Mouse (Mus musculus) stomach, postnatal 0 days (tissue): Measurements from ENCODE around the gene Dgat2. TPM values are rescaled to one million over a fixed set of nuclear protein-coding genes. Genes with fewer than 3 reads are reported as not detected.

ENCODE experiments used
- ATAC-seq: fragments of 200-750 bp; cut with Nextera tagmentation; 2 replicates; pipeline ENCODE4 v1.8.0; 2017; ENCODE audit not compliant: low FRiP score, low TSS enrichment
- DNase-seq: peaks from one replicate; pipeline ENCODE4 v3.0.0-alpha.2; 2016; ENCODE audit warnings: low spot score
- H3K27ac ChIP-seq: fragments of 300-500 bp; sonication (generic); replicated peaks from 2 replicates; pipeline ENCODE4 v1.5.1; 2014; ENCODE audit warnings: mild to moderate bottlenecking, control low read depth
- H3K27me3 ChIP-seq: fragments of 300-500 bp; sonication (generic); 2 replicates; pipeline ENCODE4 v1.6.1; 2014; ENCODE audit warnings: low read length; ENCODE audit not compliant: control insufficient read depth, insufficient read depth
- H3K36me3 ChIP-seq: fragments of 300-500 bp; sonication (generic); 2 replicates; pipeline ENCODE4 v1.6.1; 2014; ENCODE audit warnings: low read length, mixed read lengths; ENCODE audit not compliant: control insufficient read depth, insufficient read depth
- H3K4me1 ChIP-seq: fragments of 300-500 bp; sonication (generic); replicated peaks from 2 replicates; pipeline ENCODE4 v1.6.1; 2014; ENCODE audit warnings: antibody characterized with exemption; ENCODE audit not compliant: control insufficient read depth, insufficient read depth
- H3K4me2 ChIP-seq: fragments of 300-500 bp; sonication (generic); replicated peaks from 2 replicates; pipeline ENCODE4 v1.6.1; 2014; ENCODE audit warnings: low read depth, mild to moderate bottlenecking, control low read depth, moderate library complexity
- H3K4me3 ChIP-seq: fragments of 300-500 bp; sonication (generic); 2 replicates; pipeline ENCODE4 v1.5.1; 2014; ENCODE audit warnings: low read depth, low read length, control low read depth
- H3K9ac ChIP-seq: fragments of 300-500 bp; sonication (generic); 2 replicates; pipeline ENCODE4 v1.6.1; 2014; ENCODE audit warnings: mild to moderate bottlenecking, low read length, control low read depth, mixed read lengths
- H3K9me3 ChIP-seq: fragments of 300-500 bp; sonication (generic); 2 replicates; pipeline ENCODE4 v1.6.1; 2016; ENCODE audit warnings: low read length; ENCODE audit not compliant: control insufficient read depth
- CTCF ChIP-seq: IDR thresholded peaks from 2 replicates; pipeline ENCODE4 v1.5.1; 2016; ENCODE audit warnings: antibody characterized with exemption, low read depth, mild to moderate bottlenecking, moderate library complexity
- EP300 ChIP-seq: optimal IDR thresholded peaks from 2 replicates; pipeline ENCODE3; 2016; ENCODE audit warnings: antibody characterized with exemption
- WGBS: fragments of 180-500 bp; shearing (Covaris S2); extraction: QIAGEN DNeasy Blood & Tissue Kit; methylation state at CpG from one replicate; pipeline ENCODE4 v1.1.7; 2014; 5-methylcytosine and 5-hydroxymethylcytosine counted together
- polyA plus RNA-seq: library from polyadenylated mRNA; unstranded; fragments of >200 nt; fragmentation: Nextera tagmentation; extraction: Ambion mirVana; gene quantifications from 2 replicates; pipeline ENCODE4 v1.2.1, GENCODE M21; 2015

Dgat2 gene
- polyA plus RNA-seq: 307 and 320 TPM in 2 replicates

DNA sequence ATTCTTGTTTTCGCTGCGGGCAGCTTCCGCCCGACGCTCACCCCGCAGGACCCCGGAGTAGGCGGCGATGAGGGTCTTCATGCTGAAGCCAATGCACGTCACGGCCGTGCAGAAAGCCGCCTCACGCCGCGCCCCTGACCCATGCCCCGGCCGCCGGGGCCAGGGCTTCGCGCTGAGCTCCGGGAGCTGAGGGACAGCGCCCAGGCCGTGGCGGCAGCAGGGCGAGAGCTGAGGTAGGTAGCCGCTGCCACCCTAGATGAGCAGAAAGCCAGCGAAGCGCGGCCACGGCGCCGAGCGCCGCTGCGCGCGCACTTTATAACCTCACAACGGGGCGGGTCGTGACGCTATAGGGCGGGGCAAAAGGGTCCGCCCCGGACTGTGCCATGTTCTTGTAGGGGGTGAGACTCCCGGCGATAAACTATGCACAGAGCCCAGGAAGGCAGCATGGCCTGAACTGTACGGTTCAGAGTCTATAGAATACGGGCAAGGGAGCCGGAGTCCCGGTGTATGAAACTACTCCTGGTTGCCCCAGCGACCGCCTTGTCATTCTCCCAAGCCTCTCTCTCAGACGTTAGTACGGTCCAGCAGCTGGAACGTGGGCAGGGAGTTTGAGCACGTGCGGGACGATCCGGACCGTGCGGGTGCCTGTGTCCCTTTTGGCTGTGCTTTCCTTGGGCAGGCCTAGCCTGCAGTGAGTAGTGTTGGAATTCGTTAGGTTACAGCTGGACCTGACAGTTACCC, at the start of gene Dgat2:
Dgat2 (minus strand) TSS at position 288 of the 741 bp plus-strand sequence.
- peak within 1 kb of the TSS; percentile 70 for H3K4me3 ChIP-seq
- H3K27ac ChIP-seq: peak within 1 kb of the TSS; percentile 84
- H3K27me3 ChIP-seq: no peaks in the 10 kb centered on the region
- TF ChIP-seq CTCF (peak; percentile 8; the same call in 1 of the 2 replicates), EP300 (peak; percentile 89)
- ATAC-seq (peak; percentile 91), DNase-seq (peak; percentile 91)
- WGBS: under 1% methylated on average over 63 of the region's 63 CpGs
- no peaks in the 10 kb centered on the region for H3K4me1 ChIP-seq
- no peaks in the 10 kb centered on the region for H3K36me3 ChIP-seq
- H3K9me3 ChIP-seq: no peaks in the 10 kb centered on the region
- H3K4me2 ChIP-seq: peak within 1 kb of the TSS; percentile 99
- peak within 1 kb of the TSS; percentile 84 for H3K9ac ChIP-seq

DNA sequence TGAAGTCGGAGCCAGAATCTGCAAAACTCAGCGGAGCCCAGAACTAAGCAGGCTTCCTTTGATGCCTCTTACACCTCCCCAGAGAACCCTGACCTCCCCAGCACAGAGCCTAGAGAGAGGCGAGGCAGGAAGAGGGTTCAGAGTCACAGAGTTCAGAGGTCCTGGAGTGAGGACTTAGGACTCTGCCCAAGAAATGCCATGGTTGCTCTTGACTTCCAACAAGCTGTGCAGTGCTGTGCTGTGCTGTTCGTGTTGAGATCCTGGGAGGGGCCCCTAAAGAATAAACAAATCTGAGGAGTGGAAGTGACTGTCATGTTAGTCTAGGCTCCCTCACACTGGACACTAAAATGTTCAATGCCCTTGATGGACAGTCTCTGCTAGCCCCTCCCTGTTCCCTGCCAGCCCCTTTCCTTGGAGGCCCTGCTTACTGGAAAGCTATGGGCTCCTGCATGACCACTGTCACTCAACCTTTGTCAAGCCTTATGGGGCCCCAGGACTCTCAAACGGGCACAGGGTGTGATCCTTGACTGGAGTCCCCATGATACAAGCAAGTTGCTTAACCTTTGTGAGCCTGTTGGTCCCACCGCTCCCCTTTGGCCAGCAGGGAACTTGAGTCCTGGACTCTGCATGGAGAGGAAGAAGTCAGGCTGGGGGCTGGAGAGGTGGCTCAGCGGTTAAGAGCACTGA, 47.7 kb upstream of the Dgat2 start:
- Histone ChIP-seq H3K4me2 (no peak overlapping the region), H3K4me3 (no peak overlapping the region), H3K27me3 (no peaks in the 10 kb centered on the region), H3K9me3 (no peaks in the 10 kb centered on the region), H3K27ac (no peak overlapping the region), H3K9ac (no peak overlapping the region), H3K4me1 (no peaks in the 10 kb centered on the region), H3K36me3 (no peaks in the 10 kb centered on the region)
- no peak for TF ChIP-seq CTCF
- TF ChIP-seq EP300: no peak
- ATAC-seq: no peak
- 70% methylated on average over 7 of the region's 7 CpGs for WGBS
- no peak for DNase-seq

DNA sequence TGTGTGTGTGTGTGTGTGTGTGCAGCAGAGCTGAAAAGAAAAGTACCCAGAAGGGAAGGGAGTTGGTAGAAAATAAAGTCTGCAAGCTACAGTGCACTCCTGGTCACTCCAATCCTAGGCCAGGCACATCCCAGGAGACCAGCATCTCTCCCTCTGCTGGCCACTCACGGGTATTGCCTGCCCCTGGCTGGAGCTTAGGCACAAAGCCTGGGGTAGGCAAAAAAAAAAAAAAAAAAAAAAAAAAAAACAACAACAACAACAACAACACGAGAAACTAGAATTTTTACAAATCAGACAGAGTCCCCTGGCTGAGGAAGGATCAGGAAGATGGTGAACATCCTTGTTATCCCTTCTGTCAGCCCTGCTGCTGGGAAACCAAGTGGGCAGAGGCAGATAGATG, 46.9 kb upstream of the Dgat2 start:
- Histone ChIP-seq H3K27me3 (no peaks in the 10 kb centered on the region), H3K27ac (no peak overlapping the region), H3K9ac (no peak overlapping the region), H3K4me1 (no peaks in the 10 kb centered on the region), H3K36me3 (no peaks in the 10 kb centered on the region), H3K4me3 (no peak overlapping the region), H3K4me2 (no peak overlapping the region), H3K9me3 (no peaks in the 10 kb centered on the region)
- 17% methylated on average over 2 of the region's 2 CpGs for WGBS
- TF ChIP-seq EP300 (no peak), CTCF (peak; percentile 81)
- DNase-seq (peak; percentile 77), ATAC-seq (peak; percentile 59; the same call in 1 of the 2 replicates)

GRCm38 (mm10) chr7:99228825-99229224, 46.3 kb upstream of the Dgat2 start:
- 77% methylated on average over 8 of the region's 8 CpGs for WGBS

DNA sequence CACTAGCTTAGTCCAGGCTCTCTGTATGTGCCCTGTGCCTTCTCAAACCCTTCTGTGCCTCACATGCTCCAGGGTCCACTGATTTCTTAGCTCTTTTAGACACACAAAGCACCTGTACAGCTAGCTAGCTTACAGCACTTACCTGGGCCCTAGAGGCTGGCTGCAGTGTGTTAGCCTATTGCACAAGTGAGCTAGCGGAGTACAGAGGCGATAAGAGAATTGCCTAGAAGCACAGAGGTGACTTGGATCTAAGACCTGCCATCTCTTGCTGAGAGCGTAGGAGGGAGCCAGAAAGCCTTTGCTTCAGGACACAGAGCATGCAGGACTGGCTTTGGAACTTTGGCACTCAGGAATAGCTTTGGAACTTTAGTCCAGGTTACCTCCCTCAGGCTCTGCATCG, 44.7 kb upstream of the Dgat2 start:
- H3K4me3 ChIP-seq: no peak overlapping the region
- no peaks in the 10 kb centered on the region for H3K9me3 ChIP-seq
- ATAC-seq: no peak
- no peak overlapping the region for H3K9ac ChIP-seq
- TF ChIP-seq CTCF: no peak
- TF ChIP-seq EP300: no peak
- no peak for DNase-seq
- H3K27me3 ChIP-seq: no peaks in the 10 kb centered on the region
- WGBS: 95% methylated on average over 4 of the region's 4 CpGs
- no peak overlapping the region for H3K4me2 ChIP-seq
- no peaks in the 10 kb centered on the region for H3K4me1 ChIP-seq
- H3K36me3 ChIP-seq: no peaks in the 10 kb centered on the region
- no peak overlapping the region for H3K27ac ChIP-seq

More at GRCm38 (mm10) chr7:99228825-99229224, 46.3 kb upstream of the Dgat2 start:
- Histone ChIP-seq H3K36me3 (no peaks in the 10 kb centered on the region), H3K27ac (no peak overlapping the region), H3K4me1 (no peaks in the 10 kb centered on the region), H3K9ac (no peak overlapping the region), H3K9me3 (no peaks in the 10 kb centered on the region), H3K4me3 (no peak overlapping the region), H3K27me3 (no peaks in the 10 kb centered on the region), H3K4me2 (no peak overlapping the region)
- TF ChIP-seq EP300: no peak
- no peak for TF ChIP-seq CTCF
- DNase-seq: no peak
- ATAC-seq: peak; percentile 6; the same call in 1 of the 2 replicates

- ATAC-seq: no peak
- WGBS: 80% methylated on average over 10 of the region's 10 CpGs
- H3K4me2 ChIP-seq: no peak overlapping the region
Observed at GRCm38 (mm10) chr7:99226662-99227061, 44.1 kb upstream of the Dgat2 start.

More at GRCm38 (mm10) chr7:99226662-99227061, 44.1 kb upstream of the Dgat2 start:
- Histone ChIP-seq H3K36me3 (no peaks in the 10 kb centered on the region), H3K9ac (no peak overlapping the region), H3K27me3 (no peaks in the 10 kb centered on the region), H3K9me3 (no peaks in the 10 kb centered on the region), H3K4me1 (no peaks in the 10 kb centered on the region), H3K27ac (no peak overlapping the region), H3K4me3 (no peak overlapping the region)
- no peak for DNase-seq
- TF ChIP-seq CTCF: no peak
- no peak for TF ChIP-seq EP300
